Mouse (Mus musculus): Measurements from ENCODE around the gene Psmd4. TPM values are rescaled to one million over a fixed set of nuclear protein-coding genes. Genes with fewer than 3 reads are reported as not detected.

Gene Psmd4
- total and polyA plus RNA-seq, 3 experiments, result 92.0 to 374 (median 177) TPM

DNA sequence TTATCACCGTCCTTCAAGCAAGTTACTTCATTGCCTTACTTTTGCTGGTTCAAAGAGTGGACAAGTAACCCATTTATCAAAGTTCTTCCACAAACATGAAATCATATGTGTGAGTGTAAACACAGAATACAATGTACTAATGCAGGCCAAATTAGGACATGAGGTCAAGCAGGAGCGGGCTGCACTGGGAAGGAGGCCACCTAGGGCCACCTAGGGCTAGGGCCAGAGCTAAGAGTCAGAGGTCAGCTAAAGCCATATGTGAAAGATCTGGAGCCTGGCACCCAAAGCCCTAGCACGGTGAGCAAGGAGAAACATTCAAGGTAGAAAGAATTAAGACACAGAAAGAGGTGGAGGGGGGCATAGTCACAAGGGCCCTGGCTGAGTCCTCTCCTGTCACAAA lies 29.4 kb downstream of the Psmd4 start:
- H3K27me3 ChIP-seq (ENCODE audit: insufficient read depth, low read length), result no peaks in the 10 kb centered on the region
- TF ChIP-seq TAL1 (conservative IDR thresholded peaks at IDR 0.05; ENCODE audit: low read depth, low read length) (no peak), GATA1 (IDR thresholded peaks at IDR 0.05; ENCODE audit: borderline replicate concordance, low read length) (no peak), CTCF (IDR thresholded peaks at IDR 0.05; ENCODE audit: low read depth, low read length) (no peak), GATA2 (IDR thresholded peaks at IDR 0.05; ENCODE audit: borderline replicate concordance, low read depth, low read length) (no peak), POLR2AphosphoS5 (IDR thresholded peaks at IDR 0.05; ENCODE audit: insufficient replicate concordance, low read depth, low read length) (no peak)
- no peaks in the 10 kb centered on the region for H3K9me3 ChIP-seq (replicated peaks)
- DNase-seq (ENCODE audit: low spot score) (no peak), ATAC-seq (ENCODE audit: extremely low read depth, insufficient number of reproducible peaks, low FRiP score, poor library complexity, severe bottlenecking) (no peak)
- H3K4me1 ChIP-seq (ENCODE audit: insufficient read depth, low read depth, low read length), result peaks cover 65% of the 10 kb centered on the region
- H3K36me3 ChIP-seq (replicated peaks), result peaks cover 61% of the 10 kb centered on the region
- no peak overlapping the region; the same call in 1 of the 2 replicates for H3K4me3 ChIP-seq (ENCODE audit: low read depth, low read length)

DNA sequence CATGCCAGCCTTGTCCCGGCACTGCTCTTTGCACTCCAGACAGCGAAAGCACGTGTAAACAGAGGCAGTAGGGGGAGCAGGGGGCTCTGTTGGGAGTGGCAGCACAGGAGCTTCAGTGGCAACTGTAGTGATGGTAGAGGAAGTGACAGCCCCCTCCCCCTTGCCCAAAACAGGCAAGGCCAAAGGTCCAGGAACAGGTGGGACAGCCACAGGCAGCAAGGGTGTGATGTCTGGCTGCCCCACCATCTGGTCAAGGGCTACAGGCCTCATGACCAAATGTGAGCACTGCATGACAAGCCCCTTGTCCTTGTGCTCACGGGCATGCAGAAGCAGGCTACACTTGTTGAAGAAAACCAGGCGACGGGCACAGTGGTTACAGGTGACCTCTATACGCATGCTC lies 32.0 kb downstream of the Psmd4 start:
- Histone ChIP-seq H3K36me3 (replicated peaks) (peaks cover 87% of the 10 kb centered on the region), H3K4me1 (ENCODE audit: insufficient read depth, low read depth, low read length) (peaks cover 68% of the 10 kb centered on the region), H3K4me3 (ENCODE audit: low read depth, low read length) (no peak overlapping the region), H3K27me3 (ENCODE audit: insufficient read depth, low read length) (no peaks in the 10 kb centered on the region), H3K9me3 (replicated peaks) (no peaks in the 10 kb centered on the region)
- ATAC-seq (ENCODE audit: extremely low read depth, insufficient number of reproducible peaks, low FRiP score, poor library complexity, severe bottlenecking) (no peak), DNase-seq (ENCODE audit: low spot score) (no peak)
- TF ChIP-seq GATA2 (IDR thresholded peaks at IDR 0.05; ENCODE audit: borderline replicate concordance, low read depth, low read length) (no peak), GATA1 (IDR thresholded peaks at IDR 0.05; ENCODE audit: borderline replicate concordance, low read length) (no peak), TAL1 (conservative IDR thresholded peaks at IDR 0.05; ENCODE audit: low read depth, low read length) (no peak), CTCF (IDR thresholded peaks at IDR 0.05; ENCODE audit: low read depth, low read length) (no peak), POLR2AphosphoS5 (IDR thresholded peaks at IDR 0.05; ENCODE audit: insufficient replicate concordance, low read depth, low read length) (0 out of 2 replicates have a peak, but pooled peaks have one; percentile 40)

DNA sequence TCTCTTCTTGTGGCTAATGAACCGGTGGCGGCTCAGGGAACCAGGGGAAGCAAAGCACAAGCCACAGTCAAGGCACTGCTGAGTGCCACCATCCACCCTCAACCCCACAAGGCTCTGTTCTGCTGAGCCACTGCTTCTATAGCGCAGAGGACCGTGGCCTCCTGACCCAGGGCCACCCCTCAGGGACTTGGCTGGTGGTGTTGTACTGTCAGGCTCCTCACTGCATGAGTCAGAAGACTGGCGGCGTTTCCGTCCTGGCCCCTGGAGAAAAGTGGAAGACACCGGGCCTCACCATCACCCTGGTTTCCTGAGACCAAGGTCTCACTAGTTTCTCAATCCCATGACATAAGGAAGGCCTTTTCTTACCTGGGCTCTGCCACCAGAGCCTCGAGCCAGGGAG lies 34.7 kb downstream of the Psmd4 start:
- Histone ChIP-seq H3K9me3 (replicated peaks) (no peaks in the 10 kb centered on the region), H3K4me1 (ENCODE audit: insufficient read depth, low read depth, low read length) (peaks cover 62% of the 10 kb centered on the region), H3K36me3 (replicated peaks) (peaks cover 99% of the 10 kb centered on the region), H3K4me3 (ENCODE audit: low read depth, low read length) (no peak overlapping the region), H3K27me3 (ENCODE audit: insufficient read depth, low read length) (no peaks in the 10 kb centered on the region)
- no peak for TF ChIP-seq GATA2 (IDR thresholded peaks at IDR 0.05; ENCODE audit: borderline replicate concordance, low read depth, low read length)
- no peak for ATAC-seq (ENCODE audit: extremely low read depth, insufficient number of reproducible peaks, low FRiP score, poor library complexity, severe bottlenecking)
- no peak for DNase-seq (ENCODE audit: low spot score)

DNA sequence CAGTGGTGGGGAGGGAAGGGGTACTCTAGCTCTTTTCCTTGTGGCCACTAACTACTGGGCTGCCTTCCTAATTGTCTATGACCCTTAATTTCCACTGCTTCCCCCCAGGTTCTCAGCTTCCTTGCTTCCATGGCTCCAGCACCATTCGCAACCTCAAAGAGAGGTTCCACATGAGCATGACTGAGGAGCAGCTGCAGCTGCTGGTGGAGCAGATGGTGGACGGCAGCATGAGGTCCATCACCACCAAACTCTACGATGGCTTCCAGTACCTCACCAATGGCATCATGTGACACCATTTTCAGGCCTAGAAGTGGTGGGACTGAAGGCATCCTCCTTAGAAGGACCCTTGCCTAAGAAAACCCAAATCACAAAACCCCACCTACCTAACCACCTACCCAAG lies 36.8 kb downstream of the Psmd4 start:
- Histone ChIP-seq H3K4me3 (ENCODE audit: low read depth, low read length) (no peak overlapping the region), H3K27me3 (ENCODE audit: insufficient read depth, low read length) (no peaks in the 10 kb centered on the region), H3K36me3 (replicated peaks) (peaks cover 97% of the 10 kb centered on the region), H3K9me3 (replicated peaks) (no peaks in the 10 kb centered on the region), H3K4me1 (ENCODE audit: insufficient read depth, low read depth, low read length) (peaks cover 50% of the 10 kb centered on the region)
- no peak for DNase-seq (ENCODE audit: low spot score)
- no peak for ATAC-seq (ENCODE audit: extremely low read depth, insufficient number of reproducible peaks, low FRiP score, poor library complexity, severe bottlenecking)
- no peak for TF ChIP-seq CTCF (IDR thresholded peaks at IDR 0.05; ENCODE audit: low read depth, low read length)
- TF ChIP-seq TAL1 (conservative IDR thresholded peaks at IDR 0.05; ENCODE audit: low read depth, low read length), result no peak
- TF ChIP-seq POLR2AphosphoS5 (IDR thresholded peaks at IDR 0.05; ENCODE audit: insufficient replicate concordance, low read depth, low read length), result 0 out of 2 replicates have a peak, but pooled peaks have one; percentile 51

DNA sequence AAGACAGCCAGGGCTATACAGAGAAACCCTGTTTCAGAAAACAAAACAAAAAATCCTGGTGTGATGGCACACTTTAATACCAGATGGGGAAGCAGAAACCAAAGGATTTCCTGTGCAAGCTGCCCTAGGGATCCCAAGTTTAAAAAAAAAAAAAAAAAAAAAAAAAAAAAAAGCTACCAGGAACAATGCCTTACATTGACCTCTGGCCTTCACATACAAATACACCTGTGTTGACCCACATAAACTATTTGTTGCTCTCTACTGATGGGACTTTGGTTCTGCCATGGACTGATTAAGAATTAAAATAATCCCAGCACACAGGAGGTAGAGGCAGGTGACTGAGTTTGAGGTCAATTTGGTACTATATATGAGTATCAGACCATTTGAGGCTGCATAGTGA lies 39.1 kb downstream of the Psmd4 start:
- TF ChIP-seq GATA1 (IDR thresholded peaks at IDR 0.05; ENCODE audit: borderline replicate concordance, low read length) (no peak), POLR2AphosphoS5 (IDR thresholded peaks at IDR 0.05; ENCODE audit: insufficient replicate concordance, low read depth, low read length) (no peak), CTCF (IDR thresholded peaks at IDR 0.05; ENCODE audit: low read depth, low read length) (no peak), GATA2 (IDR thresholded peaks at IDR 0.05; ENCODE audit: borderline replicate concordance, low read depth, low read length) (no peak), TAL1 (conservative IDR thresholded peaks at IDR 0.05; ENCODE audit: low read depth, low read length) (no peak)
- H3K4me1 ChIP-seq (ENCODE audit: insufficient read depth, low read depth, low read length), result peaks cover 34% of the 10 kb centered on the region
- no peak overlapping the region for H3K4me3 ChIP-seq (ENCODE audit: low read depth, low read length)
- no peak for ATAC-seq (ENCODE audit: extremely low read depth, insufficient number of reproducible peaks, low FRiP score, poor library complexity, severe bottlenecking)
- H3K27me3 ChIP-seq (ENCODE audit: insufficient read depth, low read length), result no peaks in the 10 kb centered on the region
- peaks cover 96% of the 10 kb centered on the region for H3K36me3 ChIP-seq (replicated peaks)
- H3K9me3 ChIP-seq (replicated peaks), result no peaks in the 10 kb centered on the region
- no peak for DNase-seq (ENCODE audit: low spot score)

DNA sequence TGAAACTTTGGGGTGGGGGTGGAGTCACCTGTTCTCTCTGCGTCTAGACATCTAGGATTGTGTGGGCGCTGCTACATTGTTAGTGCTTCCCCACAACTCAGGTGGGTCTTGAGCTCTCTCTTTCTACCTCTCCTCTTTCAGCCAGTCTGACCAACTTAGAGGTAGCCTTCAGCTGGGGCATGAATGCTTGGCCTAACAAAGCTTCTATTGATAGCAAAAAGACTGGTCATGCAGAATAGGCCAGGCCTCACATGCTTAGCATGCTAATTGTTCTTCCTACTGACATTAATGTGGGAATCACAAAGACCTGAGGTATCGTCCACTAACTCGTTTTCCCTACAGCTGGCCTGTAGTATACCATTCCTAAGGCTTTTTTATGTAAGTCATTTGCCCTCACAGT lies 39.8 kb downstream of the Psmd4 start:
- no peak for TF ChIP-seq GATA1 (IDR thresholded peaks at IDR 0.05; ENCODE audit: borderline replicate concordance, low read length)
- TF ChIP-seq CTCF (IDR thresholded peaks at IDR 0.05; ENCODE audit: low read depth, low read length), result no peak
- no peak for TF ChIP-seq GATA2 (IDR thresholded peaks at IDR 0.05; ENCODE audit: borderline replicate concordance, low read depth, low read length)
- TF ChIP-seq TAL1 (conservative IDR thresholded peaks at IDR 0.05; ENCODE audit: low read depth, low read length), result no peak
- TF ChIP-seq POLR2AphosphoS5 (IDR thresholded peaks at IDR 0.05; ENCODE audit: insufficient replicate concordance, low read depth, low read length), result no peak
- ATAC-seq (ENCODE audit: extremely low read depth, insufficient number of reproducible peaks, low FRiP score, poor library complexity, severe bottlenecking) (no peak), DNase-seq (ENCODE audit: low spot score) (no peak)
- H3K36me3 ChIP-seq (replicated peaks), result peaks cover 96% of the 10 kb centered on the region
- no peaks in the 10 kb centered on the region for H3K27me3 ChIP-seq (ENCODE audit: insufficient read depth, low read length)
- peaks cover 27% of the 10 kb centered on the region for H3K4me1 ChIP-seq (ENCODE audit: insufficient read depth, low read depth, low read length)
- H3K9me3 ChIP-seq (replicated peaks), result no peaks in the 10 kb centered on the region
- no peak overlapping the region for H3K4me3 ChIP-seq (ENCODE audit: low read depth, low read length)

DNA sequence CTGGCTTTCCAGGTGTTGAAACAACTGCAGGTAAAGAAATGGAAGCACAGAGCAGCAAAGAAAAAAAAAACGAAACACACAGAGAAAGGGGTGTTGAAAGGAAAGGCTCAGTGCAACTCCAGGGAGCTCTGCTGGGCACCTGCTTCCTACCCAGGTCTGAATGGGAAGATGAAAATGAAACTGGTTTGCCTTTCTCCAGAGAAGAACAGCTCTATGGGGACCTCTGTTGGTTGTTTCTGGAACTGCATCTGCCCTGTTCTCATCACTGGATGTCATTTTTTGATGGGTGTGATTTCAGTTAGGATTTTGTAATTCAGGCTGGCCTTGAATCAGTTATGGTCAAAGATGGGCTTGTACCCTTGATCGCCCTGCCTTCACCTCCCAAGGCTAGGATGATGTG lies 45.5 kb downstream of the Psmd4 start:
- H3K36me3 ChIP-seq (replicated peaks), result peaks cover 98% of the 10 kb centered on the region
- no peaks in the 10 kb centered on the region for H3K27me3 ChIP-seq (ENCODE audit: insufficient read depth, low read length)
- DNase-seq (ENCODE audit: low spot score), result peak; percentile 82

More for the DNA sequence above, 45.5 kb downstream of the Psmd4 start:
- TF ChIP-seq POLR2AphosphoS5 (IDR thresholded peaks at IDR 0.05; ENCODE audit: insufficient replicate concordance, low read depth, low read length), result no peak
- TF ChIP-seq TAL1 (conservative IDR thresholded peaks at IDR 0.05; ENCODE audit: low read depth, low read length), result no peak
- peak; percentile 100 for TF ChIP-seq CTCF (IDR thresholded peaks at IDR 0.05; ENCODE audit: low read depth, low read length)
- no peak for TF ChIP-seq GATA1 (IDR thresholded peaks at IDR 0.05; ENCODE audit: borderline replicate concordance, low read length)
- TF ChIP-seq GATA2 (IDR thresholded peaks at IDR 0.05; ENCODE audit: borderline replicate concordance, low read depth, low read length), result no peak
- ATAC-seq (ENCODE audit: extremely low read depth, insufficient number of reproducible peaks, low FRiP score, poor library complexity, severe bottlenecking), result peak; percentile 57; the same call in 1 of the 2 replicates
- peaks cover 6% of the 10 kb centered on the region for H3K4me1 ChIP-seq (ENCODE audit: insufficient read depth, low read depth, low read length)
- H3K4me3 ChIP-seq (ENCODE audit: low read depth, low read length), result no peak overlapping the region
- H3K9me3 ChIP-seq (replicated peaks), result no peaks in the 10 kb centered on the region

Data from G1E (cell line).